Mouse (Mus musculus) midbrain, embryonic 14.5 days (tissue): Measurements from ENCODE around the gene Dbt. TPM values are rescaled to one million over a fixed set of nuclear protein-coding genes. Genes with fewer than 3 reads are reported as not detected.

ENCODE experiments used
- ATAC-seq: fragments of 200-750 bp; cut with Nextera tagmentation; 2 replicates; pipeline ENCODE4 v1.8.0; 2017; ENCODE audit warnings: moderate number of reproducible peaks, moderate library complexity; ENCODE audit not compliant: low FRiP score, low TSS enrichment
- DNase-seq: peaks from one replicate; pipeline ENCODE4 v3.0.0-alpha.2; 2015
- H3K27ac ChIP-seq: fragments of 300-500 bp; sonication (generic); replicated peaks from 2 replicates; pipeline ENCODE4 v1.5.1; 2014; ENCODE audit warnings: mild to moderate bottlenecking, low read depth, low read length, moderate library complexity
- H3K27me3 ChIP-seq: fragments of 300-500 bp; sonication (generic); 2 replicates; pipeline ENCODE4 v1.6.1; 2014; ENCODE audit warnings: low read length, control low read depth, mixed read lengths; ENCODE audit not compliant: control insufficient read depth, insufficient read depth
- H3K36me3 ChIP-seq: fragments of 300-500 bp; sonication (generic); 2 replicates; pipeline ENCODE4 v1.6.1; 2014; ENCODE audit warnings: low read length, control low read depth; ENCODE audit not compliant: control insufficient read depth, insufficient read depth
- H3K4me1 ChIP-seq: fragments of 300-500 bp; sonication (generic); 2 replicates; pipeline ENCODE4 v1.6.1; 2014; ENCODE audit warnings: mild to moderate bottlenecking, antibody characterized with exemption, low read length, control low read depth; ENCODE audit not compliant: control insufficient read depth, insufficient read depth
- H3K4me2 ChIP-seq: fragments of 300-500 bp; sonication (generic); 2 replicates; pipeline ENCODE4 v1.6.1; 2014; ENCODE audit warnings: mild to moderate bottlenecking, low read length, moderate library complexity
- H3K4me3 ChIP-seq: fragments of 300-500 bp; sonication (generic); replicated peaks from 2 replicates; pipeline ENCODE4 v1.5.1; 2014; ENCODE audit warnings: low read depth, low read length
- H3K9ac ChIP-seq: fragments of 300-500 bp; sonication (generic); replicated peaks from 2 replicates; pipeline ENCODE4 v1.6.1; 2014; ENCODE audit warnings: mild to moderate bottlenecking, low read length, moderate library complexity
- H3K9me3 ChIP-seq: fragments of 300-500 bp; sonication (generic); 2 replicates; pipeline ENCODE4 v1.6.1; 2016; ENCODE audit warnings: low read length, control low read depth, mixed read lengths; ENCODE audit not compliant: control insufficient read depth
- WGBS: fragments of 180-500 bp; shearing (Covaris S2); extraction: QIAGEN DNeasy Blood & Tissue Kit; methylation state at CpG from one replicate; pipeline ENCODE4 v1.1.7; 2014; 5-methylcytosine and 5-hydroxymethylcytosine counted together
- polyA plus RNA-seq: library from polyadenylated mRNA; unstranded; fragments of >200 nt; fragmentation: Nextera tagmentation; extraction: Ambion mirVana; gene quantifications from 2 replicates; pipeline ENCODE4 v1.2.1, GENCODE M21; 2014

The Dbt gene
- polyA plus RNA-seq, result 7.3 and 7.5 TPM in 2 replicates

GRCm38 (mm10) chr3:116512904-116513716 is at the start of gene Dbt:
Dbt (plus strand) TSS chr3:116513070.
- peak within 1 kb of the TSS; percentile 63 for H3K9ac ChIP-seq
- no peaks in the 10 kb centered on the region for H3K36me3 ChIP-seq
- H3K4me2 ChIP-seq, result peak within 1 kb of the TSS; percentile 75
- H3K4me1 ChIP-seq, result peaks cover 6% of the 10 kb centered on the region; the same call in 1 of the 2 replicates
- ATAC-seq (peak; percentile 93), DNase-seq (peak; percentile 93)
- H3K4me3 ChIP-seq, result peak within 1 kb of the TSS; percentile 64
- WGBS, result 1% methylated on average over 36 of the region's 36 CpGs
- H3K27ac ChIP-seq, result peak within 1 kb of the TSS; percentile 32; the same call in 1 of the 2 replicates
- no peaks in the 10 kb centered on the region for H3K27me3 ChIP-seq
- H3K9me3 ChIP-seq, result no peaks in the 10 kb centered on the region

DNA sequence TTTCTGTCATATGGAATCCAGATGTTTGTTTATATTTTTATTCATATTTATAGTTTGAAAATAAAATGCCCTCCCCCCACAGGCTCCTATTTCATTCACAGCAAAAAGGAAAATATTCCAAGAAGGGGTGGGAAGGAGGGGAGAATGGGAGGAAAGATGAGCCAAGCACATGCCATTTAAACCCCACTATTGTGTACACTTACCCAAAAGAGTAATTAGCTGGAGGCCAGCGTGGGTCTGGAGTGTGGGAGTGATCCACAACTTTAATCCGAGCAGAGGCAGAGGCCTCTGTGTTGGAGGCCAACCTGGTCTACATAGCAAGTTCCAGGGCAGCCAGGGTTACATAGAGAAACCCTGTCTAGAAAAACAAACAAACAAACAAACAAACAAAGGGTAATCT is 48.6 kb upstream of the Dbt start:
- WGBS, result 49% methylated on average over 2 of the region's 2 CpGs
- ATAC-seq, result no peak

DNA sequence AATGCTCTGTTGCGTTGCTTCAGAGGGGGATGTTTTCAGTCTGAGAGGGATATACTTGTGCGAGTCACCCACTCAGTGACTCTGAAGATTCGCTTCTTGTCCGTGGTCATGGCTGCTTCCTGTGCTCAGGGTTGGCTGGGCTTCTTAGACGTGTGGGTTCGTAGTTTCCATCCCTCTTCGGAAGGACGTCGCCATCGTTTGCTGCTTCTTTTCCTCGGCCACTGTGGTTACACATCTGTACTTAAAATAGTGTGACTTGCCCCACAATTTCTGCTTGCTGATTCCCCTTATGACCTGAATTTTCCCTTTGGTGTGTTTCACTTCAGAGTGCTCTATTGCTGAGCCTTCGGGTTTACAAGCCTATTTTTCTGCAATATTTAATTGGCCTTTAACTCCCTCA is 47.2 kb upstream of the Dbt start:
- H3K4me1 ChIP-seq, result no peaks in the 10 kb centered on the region
- no peaks in the 10 kb centered on the region for H3K36me3 ChIP-seq
- ATAC-seq (no peak), DNase-seq (no peak)
- no peaks in the 10 kb centered on the region for H3K9me3 ChIP-seq
- H3K9ac ChIP-seq, result no peak overlapping the region
- H3K27me3 ChIP-seq, result no peaks in the 10 kb centered on the region
- no peak overlapping the region for H3K4me2 ChIP-seq
- no peak overlapping the region for H3K27ac ChIP-seq
- H3K4me3 ChIP-seq, result no peak overlapping the region
- 92% methylated on average over 12 of the region's 12 CpGs for WGBS

More for the DNA sequence above, 48.6 kb upstream of the Dbt start:
- no peak for DNase-seq
- H3K4me3 ChIP-seq, result no peak overlapping the region
- H3K27me3 ChIP-seq, result no peaks in the 10 kb centered on the region
- H3K4me2 ChIP-seq, result no peak overlapping the region
- H3K4me1 ChIP-seq, result no peaks in the 10 kb centered on the region
- no peak overlapping the region for H3K9ac ChIP-seq
- H3K27ac ChIP-seq, result no peak overlapping the region
- no peaks in the 10 kb centered on the region for H3K36me3 ChIP-seq
- H3K9me3 ChIP-seq, result no peaks in the 10 kb centered on the region

- no peak overlapping the region for H3K4me3 ChIP-seq
Observed at GRCm38 (mm10) chr3:116474602-116475001, 38.3 kb upstream of the Dbt start.

GRCm38 (mm10) chr3:116476686-116477298 is 36.1 kb upstream of the Dbt start:
- H3K9ac ChIP-seq, result no peak overlapping the region
- H3K27ac ChIP-seq, result no peak overlapping the region
- no peak overlapping the region for H3K4me3 ChIP-seq
- H3K36me3 ChIP-seq, result no peaks in the 10 kb centered on the region
- H3K4me2 ChIP-seq, result no peak overlapping the region
- ATAC-seq (no peak), DNase-seq (no peak)
- 65% methylated on average over 5 of the region's 5 CpGs for WGBS
- no peaks in the 10 kb centered on the region for H3K4me1 ChIP-seq
- no peaks in the 10 kb centered on the region for H3K9me3 ChIP-seq
- no peaks in the 10 kb centered on the region for H3K27me3 ChIP-seq

More at GRCm38 (mm10) chr3:116474602-116475001, 38.3 kb upstream of the Dbt start:
- Histone ChIP-seq H3K27ac (no peak overlapping the region), H3K36me3 (no peaks in the 10 kb centered on the region), H3K4me1 (no peaks in the 10 kb centered on the region), H3K9me3 (no peaks in the 10 kb centered on the region), H3K4me2 (no peak overlapping the region), H3K9ac (no peak overlapping the region), H3K27me3 (no peaks in the 10 kb centered on the region)
- 79% methylated on average over 11 of the region's 11 CpGs for WGBS
- DNase-seq (no peak), ATAC-seq (no peak)

DNA sequence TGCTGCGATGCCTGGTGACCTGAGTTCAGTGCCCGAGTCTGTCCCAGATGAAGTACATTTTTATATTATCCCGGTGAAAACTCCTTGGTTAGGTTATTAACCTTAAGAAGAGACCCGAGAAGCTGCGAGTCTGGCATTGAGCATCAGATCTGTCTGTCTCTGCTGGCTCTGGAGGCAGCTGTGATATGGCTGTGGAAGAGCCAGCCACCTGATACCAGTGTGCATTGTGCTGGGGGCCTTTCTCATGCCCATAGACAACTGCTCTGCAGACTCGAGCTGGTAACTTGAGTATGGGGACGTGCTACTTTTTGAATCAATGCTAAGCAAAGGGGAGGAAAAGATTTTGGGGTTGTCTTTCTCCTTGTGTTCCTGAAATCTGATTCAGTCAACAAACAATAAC is 35.5 kb upstream of the Dbt start:
- no peak overlapping the region for H3K4me2 ChIP-seq
- WGBS, result 87% methylated on average over 7 of the region's 7 CpGs
- H3K27me3 ChIP-seq, result no peaks in the 10 kb centered on the region
- no peak overlapping the region for H3K4me3 ChIP-seq
- H3K36me3 ChIP-seq, result no peaks in the 10 kb centered on the region
- ATAC-seq (no peak), DNase-seq (no peak)
- H3K4me1 ChIP-seq, result no peaks in the 10 kb centered on the region
- no peak overlapping the region for H3K9ac ChIP-seq
- no peaks in the 10 kb centered on the region for H3K9me3 ChIP-seq
- no peak overlapping the region for H3K27ac ChIP-seq

DNA sequence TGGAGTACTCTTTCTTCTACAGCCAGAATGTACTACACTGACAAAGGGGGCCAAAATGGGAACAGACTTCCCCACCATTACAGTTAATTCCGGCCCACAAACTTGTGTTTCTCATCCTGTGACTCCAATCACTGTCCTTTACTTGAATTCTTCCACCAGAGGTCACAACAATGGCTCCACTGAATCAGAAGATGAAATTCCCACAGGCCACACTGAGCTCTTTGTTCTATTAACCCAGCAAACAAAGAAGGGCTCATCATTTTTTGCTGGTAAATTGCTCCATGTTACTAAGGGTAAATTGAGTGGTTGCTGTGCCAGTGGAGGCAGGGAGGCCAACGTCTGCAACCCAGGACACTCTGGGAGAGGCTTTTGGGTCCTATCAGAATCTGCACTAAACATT is 32.8 kb upstream of the Dbt start:
- WGBS, result 73% methylated on average over 2 of the region's 2 CpGs
- Histone ChIP-seq H3K4me2 (no peak overlapping the region), H3K9me3 (no peaks in the 10 kb centered on the region), H3K9ac (no peak overlapping the region), H3K27me3 (no peaks in the 10 kb centered on the region), H3K4me3 (no peak overlapping the region), H3K4me1 (no peaks in the 10 kb centered on the region), H3K27ac (no peak overlapping the region), H3K36me3 (no peaks in the 10 kb centered on the region)
- ATAC-seq, result no peak
- DNase-seq, result no peak

- Histone ChIP-seq H3K27ac (no peak overlapping the region), H3K4me1 (no peaks in the 10 kb centered on the region), H3K9me3 (no peaks in the 10 kb centered on the region), H3K36me3 (no peaks in the 10 kb centered on the region), H3K4me3 (no peak overlapping the region), H3K27me3 (no peaks in the 10 kb centered on the region), H3K9ac (no peak overlapping the region), H3K4me2 (no peak overlapping the region)
- DNase-seq (no peak), ATAC-seq (no peak)
- WGBS, result 56% methylated on average over 5 of the region's 5 CpGs
Observed at GRCm38 (mm10) chr3:116480937-116481336, 31.9 kb upstream of the Dbt start.

GRCm38 (mm10) chr3:116482724-116483123 is 30.1 kb upstream of the Dbt start:
- Histone ChIP-seq H3K9me3 (no peaks in the 10 kb centered on the region), H3K4me3 (no peak overlapping the region), H3K4me2 (no peak overlapping the region), H3K9ac (no peak overlapping the region), H3K4me1 (no peaks in the 10 kb centered on the region), H3K27me3 (no peaks in the 10 kb centered on the region), H3K27ac (no peak overlapping the region), H3K36me3 (peaks cover 12% of the 10 kb centered on the region)
- DNase-seq, result no peak
- 89% methylated on average over 3 of the region's 3 CpGs for WGBS
- no peak for ATAC-seq
